Mouse (Mus musculus): ENCODE results near the gene Rpl37a.

Gene Rpl37a

DNA sequence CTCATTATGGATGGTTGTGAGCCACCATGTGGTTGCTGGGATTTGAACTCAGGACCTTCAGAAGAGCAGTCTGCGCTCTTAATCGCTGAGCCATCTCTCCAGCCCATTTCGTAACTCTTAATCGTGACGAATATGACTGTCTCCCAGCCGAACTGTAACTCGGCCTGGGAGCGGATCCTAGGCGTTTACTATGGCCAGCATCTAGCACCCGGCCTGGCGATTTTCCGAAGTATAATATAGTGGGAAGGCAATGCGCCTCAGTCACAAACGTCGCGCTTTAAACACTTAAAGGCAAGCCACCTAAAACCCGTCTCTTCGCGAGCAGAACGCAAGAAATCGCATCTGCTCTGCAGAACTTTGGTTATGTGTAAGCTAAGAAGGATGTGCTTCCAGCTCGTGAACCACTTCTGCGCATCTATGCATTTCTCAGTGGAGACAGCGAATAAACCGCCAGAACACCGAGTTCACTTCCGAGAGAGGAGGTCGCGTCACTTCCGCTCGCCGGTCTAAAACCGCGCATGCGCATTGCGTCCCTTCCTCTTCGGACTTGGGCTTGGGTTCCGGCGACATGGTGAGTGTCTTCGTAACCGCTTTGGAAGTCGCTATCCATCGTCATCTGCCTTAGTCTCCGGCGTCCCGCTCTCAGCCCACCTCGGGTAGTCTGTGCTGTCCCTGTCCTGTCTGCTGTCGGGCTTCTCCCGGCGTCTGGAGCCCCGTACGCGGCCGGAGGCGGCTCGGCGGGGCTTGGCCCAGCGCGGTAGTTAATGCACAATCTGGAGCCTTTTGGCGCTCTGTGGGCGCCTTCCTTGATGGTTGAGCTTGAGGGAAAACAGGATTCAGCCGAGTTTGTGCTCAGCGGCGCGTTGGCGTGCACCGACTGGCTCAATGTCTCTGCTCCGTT, at the start of gene Rpl37a:
Rpl37a (plus strand) TSS at position 538 of the 901 bp plus-strand sequence.
- peak; percentile 97 for DNase-seq (ENCODE audit: low read depth, low spot score)
- no peaks in the 10 kb centered on the region for H3K27me3 ChIP-seq (ENCODE audit: control insufficient read depth, insufficient read depth, low read length, poor library complexity, severe bottlenecking)
- H3K36me3 ChIP-seq (ENCODE audit: control insufficient read depth, insufficient read depth, low read length, poor library complexity, severe bottlenecking): peaks cover 13% of the 10 kb centered on the region

DNA sequence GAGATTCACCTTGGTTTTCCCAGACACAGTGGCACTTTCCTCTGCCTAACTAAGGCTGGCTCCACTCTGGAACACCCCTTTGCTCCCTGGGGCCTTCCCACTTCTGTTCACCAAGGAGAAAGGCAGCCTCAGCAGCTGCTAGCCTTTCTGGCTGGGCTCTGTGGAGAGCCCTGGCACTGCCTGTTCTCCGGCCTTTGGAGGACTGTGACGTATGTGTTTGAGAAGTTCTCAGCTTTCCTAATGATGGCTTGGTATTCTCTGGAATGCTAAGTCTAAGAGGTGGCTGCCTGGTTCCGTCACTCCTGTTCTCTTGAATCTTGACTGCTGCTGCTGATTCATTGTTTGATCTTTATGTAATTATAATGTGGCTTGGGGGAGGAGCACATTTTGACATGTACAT, 38.0 kb upstream of the Rpl37a start:
- DNase-seq (ENCODE audit: low read depth, low spot score): no peak
- Histone ChIP-seq H3K36me3 (ENCODE audit: control insufficient read depth, insufficient read depth, low read length, poor library complexity, severe bottlenecking) (no peaks in the 10 kb centered on the region), H3K27me3 (ENCODE audit: control insufficient read depth, insufficient read depth, low read length, poor library complexity, severe bottlenecking) (no peaks in the 10 kb centered on the region; the same call in 1 of the 2 replicates)

DNA sequence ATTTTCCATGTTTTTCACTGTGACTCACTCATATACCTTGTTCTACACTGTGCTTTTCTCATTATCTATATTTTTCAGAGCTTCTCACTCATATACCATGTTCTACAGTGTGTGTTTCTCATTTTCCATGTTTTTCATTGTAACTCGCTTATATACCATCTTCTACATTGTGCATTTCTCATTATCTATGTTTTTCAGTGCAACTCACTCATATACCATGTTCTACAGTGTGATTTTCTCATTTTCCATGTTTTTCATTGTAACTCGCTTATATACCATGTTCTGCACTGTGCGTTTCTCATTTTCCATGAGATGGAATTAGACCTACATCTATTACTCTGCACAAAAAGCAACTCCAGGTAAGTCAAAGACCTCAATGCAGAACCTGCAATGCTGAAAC, 14.8 kb upstream of the Rpl37a start:
- peak; percentile 59 for DNase-seq (ENCODE audit: low read depth, low spot score)
- H3K36me3 ChIP-seq (ENCODE audit: control insufficient read depth, insufficient read depth, low read length, poor library complexity, severe bottlenecking): no peaks in the 10 kb centered on the region
- H3K27me3 ChIP-seq (ENCODE audit: control insufficient read depth, insufficient read depth, low read length, poor library complexity, severe bottlenecking): no peaks in the 10 kb centered on the region

DNA sequence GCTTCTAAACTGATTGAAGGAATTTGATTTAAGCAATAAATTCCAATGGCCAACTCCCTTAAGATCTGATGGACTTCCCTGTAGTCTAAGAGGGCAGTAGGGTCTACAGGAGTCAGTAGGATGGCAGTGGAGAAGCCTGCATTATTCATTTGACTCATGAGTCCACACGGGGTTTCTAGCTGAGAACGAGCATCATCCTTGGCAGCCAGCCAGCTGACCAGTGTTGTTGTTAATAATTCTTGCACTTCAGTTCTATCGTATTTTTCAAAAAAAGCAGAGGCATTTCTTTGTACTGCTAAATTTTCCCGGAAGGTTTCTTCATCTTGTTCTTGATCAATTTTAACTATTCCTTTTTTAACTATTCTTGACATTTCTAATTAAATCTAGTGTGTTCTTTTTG, 12.4 kb upstream of the Rpl37a start:
- H3K27me3 ChIP-seq (ENCODE audit: control insufficient read depth, insufficient read depth, low read length, poor library complexity, severe bottlenecking): no peaks in the 10 kb centered on the region

DNA sequence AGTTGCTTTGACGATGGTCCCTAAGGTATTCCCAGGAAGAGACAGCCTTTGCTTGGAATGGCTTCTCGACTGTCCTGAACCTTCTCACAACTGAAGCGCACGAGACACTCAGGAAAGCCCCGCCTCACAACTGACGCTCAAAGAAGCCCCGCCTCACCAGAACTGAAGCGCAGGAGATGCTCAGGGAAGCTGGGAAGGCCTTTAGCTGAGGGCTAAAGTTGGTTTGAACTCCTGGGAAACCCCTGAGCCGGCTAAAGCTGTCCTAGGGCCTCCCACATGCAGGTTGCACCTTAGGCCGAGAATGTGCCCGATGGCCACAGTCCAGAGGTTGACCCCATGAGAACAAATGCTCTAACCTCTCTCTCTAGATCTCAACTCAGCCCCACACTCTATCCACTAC, 10.6 kb upstream of the Rpl37a start, which contains the start of gene Ankar:
Ankar (minus strand) TSS at position 101 of the 400 bp plus-strand sequence.
- Histone ChIP-seq H3K36me3 (ENCODE audit: control insufficient read depth, insufficient read depth, low read length, poor library complexity, severe bottlenecking) (no peaks in the 10 kb centered on the region), H3K27me3 (ENCODE audit: control insufficient read depth, insufficient read depth, low read length, poor library complexity, severe bottlenecking) (no peaks in the 10 kb centered on the region)

More for the DNA sequence above, 12.4 kb upstream of the Rpl37a start:
- no peaks in the 10 kb centered on the region for H3K36me3 ChIP-seq (ENCODE audit: control insufficient read depth, insufficient read depth, low read length, poor library complexity, severe bottlenecking)
- no peak for DNase-seq (ENCODE audit: low read depth, low spot score)

DNA sequence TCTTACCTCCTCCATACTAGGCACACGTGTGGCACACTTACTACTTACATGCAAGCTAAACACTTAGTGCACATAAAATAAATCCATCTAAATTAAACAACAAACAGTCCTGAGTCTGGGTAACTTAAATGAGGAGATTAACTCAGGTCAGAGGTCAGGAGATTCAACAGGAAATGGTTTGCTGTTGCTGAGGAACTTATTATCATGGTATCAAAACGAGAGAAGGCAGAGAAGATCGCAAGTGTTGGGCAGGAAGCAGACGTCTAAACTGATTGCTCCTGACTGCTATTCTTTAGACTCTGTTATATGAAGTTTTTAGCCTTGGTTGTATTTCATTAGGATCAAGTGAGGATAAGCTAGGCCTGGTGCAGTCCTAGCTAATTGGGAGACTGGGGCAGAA, 3.6 kb upstream of the Rpl37a start:
- peaks cover under 1% of the 10 kb centered on the region; the same call in 1 of the 2 replicates for H3K36me3 ChIP-seq (ENCODE audit: control insufficient read depth, insufficient read depth, low read length, poor library complexity, severe bottlenecking)
- H3K27me3 ChIP-seq (ENCODE audit: control insufficient read depth, insufficient read depth, low read length, poor library complexity, severe bottlenecking): no peaks in the 10 kb centered on the region
- no peak for DNase-seq (ENCODE audit: low read depth, low spot score)

More for the DNA sequence above, 10.6 kb upstream of the Rpl37a start, which contains the start of gene Ankar:
- DNase-seq (ENCODE audit: low read depth, low spot score): no peak

DNA sequence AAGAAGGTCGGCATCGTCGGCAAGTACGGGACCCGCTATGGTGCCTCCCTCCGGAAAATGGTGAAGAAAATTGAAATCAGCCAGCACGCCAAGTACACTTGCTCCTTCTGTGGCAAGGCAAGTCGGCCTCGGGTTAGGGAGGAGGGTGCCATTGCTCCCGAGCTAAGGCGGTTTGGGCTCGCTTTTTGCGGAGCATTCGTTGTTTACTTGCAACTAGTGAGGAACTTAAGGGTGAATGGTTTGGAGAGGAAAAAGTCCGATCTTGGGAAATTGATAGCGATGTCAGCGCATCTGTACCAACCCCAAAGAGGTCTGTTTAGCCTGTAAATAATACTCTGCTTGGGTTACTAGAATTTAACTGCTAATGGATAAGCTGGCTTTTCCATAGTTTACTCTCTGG, 594 bp downstream of the Rpl37a start:
- Histone ChIP-seq H3K27me3 (ENCODE audit: control insufficient read depth, insufficient read depth, low read length, poor library complexity, severe bottlenecking) (no peaks in the 10 kb centered on the region), H3K36me3 (ENCODE audit: control insufficient read depth, insufficient read depth, low read length, poor library complexity, severe bottlenecking) (peaks cover 13% of the 10 kb centered on the region)
- DNase-seq (ENCODE audit: low read depth, low spot score): peak; percentile 22

DNA sequence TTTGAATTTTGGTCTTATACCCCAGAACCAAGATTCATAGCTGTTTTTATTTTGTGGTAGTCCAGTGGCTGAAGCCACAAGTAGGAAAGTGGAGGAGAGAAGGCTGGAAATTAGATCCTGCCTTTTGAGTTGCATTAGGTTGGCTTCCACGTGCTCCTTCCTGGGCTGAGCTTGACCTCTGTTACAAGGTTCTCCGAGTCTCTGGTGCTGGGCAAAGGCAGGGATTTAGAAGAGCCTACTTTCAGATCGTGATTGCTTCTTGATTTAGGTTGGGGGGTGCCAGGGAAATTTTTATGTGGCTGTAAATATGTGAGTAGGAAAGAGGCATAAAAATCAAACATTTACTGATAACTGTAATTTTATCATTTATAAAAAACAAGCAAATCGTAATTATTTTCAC, 3.5 kb downstream of the Rpl37a start:
- DNase-seq (ENCODE audit: low read depth, low spot score): no peak
- H3K27me3 ChIP-seq (ENCODE audit: control insufficient read depth, insufficient read depth, low read length, poor library complexity, severe bottlenecking): no peaks in the 10 kb centered on the region
- H3K36me3 ChIP-seq (ENCODE audit: control insufficient read depth, insufficient read depth, low read length, poor library complexity, severe bottlenecking): peaks cover 13% of the 10 kb centered on the region

DNA sequence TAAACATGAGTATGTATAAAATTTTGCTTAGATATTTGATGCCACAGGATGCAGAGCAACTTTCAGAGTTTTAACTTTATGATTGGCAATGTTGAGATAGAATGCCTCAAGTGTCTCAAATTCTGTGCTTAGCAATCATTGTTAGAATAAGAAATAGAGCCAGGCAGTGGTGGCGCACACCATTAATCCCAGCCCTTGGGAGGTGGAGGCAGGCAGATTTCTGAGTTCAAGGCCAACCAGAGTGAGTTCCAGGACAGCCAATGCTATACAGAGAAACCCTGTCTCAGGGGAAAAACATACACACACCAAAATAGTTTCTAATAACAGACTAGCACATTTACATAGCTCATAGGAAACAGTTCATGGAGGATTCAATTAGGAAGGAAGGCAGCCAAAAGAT, 4.0 kb downstream of the Rpl37a start:
- DNase-seq (ENCODE audit: low read depth, low spot score): no peak
- H3K27me3 ChIP-seq (ENCODE audit: control insufficient read depth, insufficient read depth, low read length, poor library complexity, severe bottlenecking): no peaks in the 10 kb centered on the region
- peaks cover 13% of the 10 kb centered on the region for H3K36me3 ChIP-seq (ENCODE audit: control insufficient read depth, insufficient read depth, low read length, poor library complexity, severe bottlenecking)

DNA sequence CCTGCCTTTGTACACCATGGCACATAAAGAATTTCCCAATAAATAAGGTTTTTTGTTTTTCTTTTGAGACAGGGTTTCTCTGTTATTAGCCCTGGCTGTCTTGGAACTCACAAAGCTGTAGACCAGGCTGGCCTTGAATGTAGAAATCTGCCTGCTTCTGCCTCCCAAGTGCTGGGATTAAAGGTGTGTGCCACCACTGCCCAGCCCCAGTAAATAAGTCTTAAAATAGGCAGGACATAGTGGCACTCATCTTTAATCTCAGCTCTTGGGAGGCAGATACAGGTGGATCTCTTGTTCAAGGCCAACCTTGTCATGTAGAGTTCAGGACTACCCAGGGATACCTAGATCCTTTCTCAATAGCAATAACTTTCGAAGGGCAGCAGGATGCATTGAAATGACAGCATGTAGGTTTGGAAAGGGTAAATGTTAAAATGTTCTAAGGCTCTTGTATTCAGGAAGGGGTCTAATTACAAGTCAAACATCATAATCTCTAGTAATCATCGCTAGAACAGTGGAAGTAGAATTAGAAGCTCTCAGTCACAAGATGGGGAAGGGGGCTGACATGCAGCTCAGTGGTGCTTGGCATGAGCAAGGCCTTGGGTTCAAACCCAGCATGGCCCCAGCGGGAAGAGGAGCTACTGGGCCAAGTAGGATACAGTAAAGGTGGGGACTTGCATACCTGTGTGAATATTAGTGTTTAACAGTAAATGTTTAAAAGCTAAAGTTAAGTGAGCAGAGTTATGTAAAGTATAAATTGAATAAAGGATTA, 4.7 kb downstream of the Rpl37a start:
- no peak for DNase-seq (ENCODE audit: low read depth, low spot score)
- peaks cover 13% of the 10 kb centered on the region for H3K36me3 ChIP-seq (ENCODE audit: control insufficient read depth, insufficient read depth, low read length, poor library complexity, severe bottlenecking)
- H3K27me3 ChIP-seq (ENCODE audit: control insufficient read depth, insufficient read depth, low read length, poor library complexity, severe bottlenecking): no peaks in the 10 kb centered on the region

DNA sequence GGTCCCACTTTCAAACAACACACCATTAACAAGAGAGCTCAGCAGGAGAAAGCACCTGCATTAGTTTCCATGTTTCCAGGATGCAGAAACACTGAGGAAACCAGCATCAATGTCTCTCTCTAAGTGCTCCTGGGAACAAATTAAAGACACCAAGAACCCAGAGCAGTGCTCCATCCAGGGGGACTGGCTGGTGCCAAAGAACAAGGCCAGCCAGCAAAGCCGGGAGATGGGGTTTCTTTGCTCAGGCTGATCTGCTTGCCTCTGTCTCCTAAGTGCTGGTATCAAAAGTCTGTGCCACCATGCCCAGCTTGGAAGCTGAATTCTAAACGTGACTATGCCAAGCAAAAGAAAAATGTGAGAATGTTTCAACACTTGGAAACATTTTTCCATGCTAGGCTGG, 5.3 kb downstream of the Rpl37a start:
- Histone ChIP-seq H3K27me3 (ENCODE audit: control insufficient read depth, insufficient read depth, low read length, poor library complexity, severe bottlenecking) (no peaks in the 10 kb centered on the region), H3K36me3 (ENCODE audit: control insufficient read depth, insufficient read depth, low read length, poor library complexity, severe bottlenecking) (peaks cover 13% of the 10 kb centered on the region)
- no peak for DNase-seq (ENCODE audit: low read depth, low spot score)

DNA sequence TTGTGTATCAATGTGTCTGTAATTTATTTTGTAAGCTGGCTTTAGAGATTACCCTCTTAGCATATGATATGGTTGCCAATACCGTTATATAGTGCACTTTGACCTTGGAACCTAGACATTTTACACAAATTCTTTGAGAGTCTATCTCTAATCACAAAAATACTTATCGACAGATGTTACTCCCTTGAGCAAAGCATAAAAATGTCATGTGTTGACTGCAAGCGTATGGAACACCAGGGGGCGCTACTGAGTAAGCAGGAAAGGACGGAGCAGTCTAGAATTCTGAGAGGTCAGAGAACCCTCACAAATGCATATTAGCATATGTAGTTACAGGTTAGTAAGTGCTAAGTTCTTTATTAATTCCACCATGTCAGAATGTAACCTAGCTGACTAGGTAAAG, 5.8 kb downstream of the Rpl37a start:
- peak; percentile 84 for DNase-seq (ENCODE audit: low read depth, low spot score)
- H3K36me3 ChIP-seq (ENCODE audit: control insufficient read depth, insufficient read depth, low read length, poor library complexity, severe bottlenecking): peaks cover 13% of the 10 kb centered on the region
- no peaks in the 10 kb centered on the region for H3K27me3 ChIP-seq (ENCODE audit: control insufficient read depth, insufficient read depth, low read length, poor library complexity, severe bottlenecking)

DNA sequence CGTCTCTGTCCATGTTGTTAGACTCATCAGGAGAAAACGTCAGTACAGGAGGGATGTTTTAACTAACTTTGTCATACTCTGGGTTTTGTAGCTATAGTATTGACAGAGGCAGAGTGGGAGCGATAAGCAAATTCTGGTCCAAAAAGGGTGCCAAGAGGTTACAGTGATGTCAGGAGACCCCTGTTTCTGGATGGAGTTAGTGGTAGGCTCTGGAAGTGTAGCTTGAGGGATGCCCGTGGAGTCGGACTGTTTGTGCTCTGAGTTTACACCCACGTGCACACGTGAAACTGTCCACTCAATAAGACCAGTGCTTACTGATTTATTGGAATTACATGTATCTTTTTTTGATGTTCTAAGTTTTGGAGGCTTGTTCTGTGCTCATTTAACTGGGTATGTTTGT, 6.5 kb downstream of the Rpl37a start:
- peaks cover 12% of the 10 kb centered on the region for H3K36me3 ChIP-seq (ENCODE audit: control insufficient read depth, insufficient read depth, low read length, poor library complexity, severe bottlenecking)
- H3K27me3 ChIP-seq (ENCODE audit: control insufficient read depth, insufficient read depth, low read length, poor library complexity, severe bottlenecking): no peaks in the 10 kb centered on the region
- DNase-seq (ENCODE audit: low read depth, low spot score): no peak

DNA sequence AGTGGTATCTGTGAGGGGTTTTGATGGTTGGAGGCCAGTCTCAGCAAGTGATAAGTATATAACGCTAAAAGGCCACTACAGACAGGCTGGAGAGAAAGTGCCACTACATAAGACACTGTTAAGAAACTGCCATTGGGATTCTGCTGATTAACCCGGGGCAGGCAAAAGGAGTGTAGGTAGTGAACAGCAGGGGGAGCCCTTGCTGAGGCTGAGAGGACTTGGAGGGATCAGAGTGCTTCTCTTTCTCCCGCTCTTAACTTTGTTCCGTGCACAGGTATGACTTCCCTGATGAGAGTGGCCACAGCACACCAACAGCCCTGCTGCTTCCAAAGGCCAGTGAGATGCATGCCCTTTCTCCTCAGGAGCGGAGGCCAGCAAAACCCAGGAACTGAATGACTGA, 7.8 kb downstream of the Rpl37a start:
- peaks cover 8% of the 10 kb centered on the region for H3K36me3 ChIP-seq (ENCODE audit: control insufficient read depth, insufficient read depth, low read length, poor library complexity, severe bottlenecking)
- H3K27me3 ChIP-seq (ENCODE audit: control insufficient read depth, insufficient read depth, low read length, poor library complexity, severe bottlenecking): no peaks in the 10 kb centered on the region
- DNase-seq (ENCODE audit: low read depth, low spot score): peak; percentile 73

DNA sequence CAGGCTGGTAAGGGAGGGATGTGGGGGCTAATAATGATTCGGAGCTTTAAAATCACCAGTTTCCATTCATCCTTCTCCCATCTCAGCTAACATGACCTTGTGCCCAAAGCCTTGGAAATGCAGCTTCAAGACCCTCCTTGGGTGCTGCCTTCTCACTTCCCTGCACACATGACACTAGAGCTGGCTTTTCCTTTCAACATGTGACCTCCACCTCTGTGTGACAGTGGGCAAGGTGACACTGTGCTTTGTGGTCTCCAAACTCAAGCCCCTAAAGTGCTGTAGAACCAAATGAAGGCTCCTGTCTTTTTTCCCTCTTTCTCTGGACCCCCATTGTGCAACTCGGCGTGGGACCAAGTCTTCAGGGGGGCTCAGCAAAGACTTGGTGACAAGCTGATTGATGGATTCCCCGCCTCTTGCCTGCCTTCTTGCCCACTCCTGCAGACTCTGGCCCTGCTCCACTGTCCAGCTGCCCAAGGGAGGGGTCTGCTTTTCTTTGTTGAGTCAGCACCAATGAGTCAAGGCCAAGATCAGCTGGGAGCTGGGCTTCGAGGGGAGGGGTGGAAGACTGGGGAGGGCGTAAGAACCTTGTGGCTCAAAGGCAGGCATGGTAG, 9.1 kb downstream of the Rpl37a start:
- no peak for DNase-seq (ENCODE audit: low read depth, low spot score)
- Histone ChIP-seq H3K36me3 (ENCODE audit: control insufficient read depth, insufficient read depth, low read length, poor library complexity, severe bottlenecking) (peaks cover 3% of the 10 kb centered on the region), H3K27me3 (ENCODE audit: control insufficient read depth, insufficient read depth, low read length, poor library complexity, severe bottlenecking) (no peaks in the 10 kb centered on the region)

All from splenic B cell, adult 2 months (primary cell).